Mouse (Mus musculus): ENCODE measurements around the gene Apold1.

DNA sequence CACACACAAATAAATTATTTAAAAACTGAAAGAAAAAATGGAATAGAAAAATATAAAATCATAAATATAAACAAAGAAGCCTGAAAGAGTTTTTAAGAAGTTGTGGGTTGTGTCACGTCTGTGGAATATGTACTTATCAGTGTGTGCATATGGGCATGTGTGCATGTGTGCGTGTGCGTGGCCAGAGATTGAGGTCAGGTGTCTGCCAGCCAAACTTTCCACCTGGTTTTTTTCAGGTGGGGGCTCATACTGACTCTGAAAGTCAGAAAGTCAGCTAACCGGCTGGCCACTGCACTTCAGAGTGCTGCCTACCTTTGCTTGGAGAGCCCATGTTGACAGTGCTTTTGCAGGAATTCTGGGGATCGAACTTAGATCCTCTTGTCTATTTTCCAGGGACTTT, 47.2 kb upstream of the Apold1 start:
- no peak for TF ChIP-seq ZNF384 (IDR thresholded peaks at IDR 0.05; ENCODE audit: low read depth, low read length)
- TF ChIP-seq HCFC1 (IDR thresholded peaks at IDR 0.05; ENCODE audit: borderline replicate concordance, insufficient read depth, low read length), result no peak
- no peak for TF ChIP-seq ZC3H11A (IDR thresholded peaks at IDR 0.05; ENCODE audit: borderline replicate concordance, low read depth, low read length)

Data from ES-E14 (cell line).